Mouse (Mus musculus) heart, adult 2 months (tissue): ENCODE measurements around the gene Ifitm10.
A peak's percentile ranks its signal among the peaks of the same experiment; 100 is the strongest.

Source experiments
- CTCF ChIP-seq: fragments of 200-600 bp; IDR thresholded peaks from 2 replicates; pipeline ENCODE4 v1.8.1; 2022; ENCODE audit warnings: antibody characterized with exemption, mild to moderate bottlenecking, moderate library complexity
- EP300 ChIP-seq: fragments of 200-500 bp; IDR thresholded peaks from 2 replicates; pipeline ENCODE4 v1.6.1; 2011; ENCODE audit warnings: low read depth, low read length, control low read depth; ENCODE audit not compliant: insufficient read depth
- POLR2A ChIP-seq: fragments of 200-500 bp; IDR thresholded peaks from 2 replicates; pipeline ENCODE4 v1.6.1; 2011; ENCODE audit warnings: mild to moderate bottlenecking, low read depth, low read length, control low read depth; ENCODE audit not compliant: insufficient read depth

- TF ChIP-seq CTCF (0 out of 2 replicates have a peak, but pooled peaks have one; percentile 6), POLR2A (peak; percentile 94), EP300 (no peak)
Measured at GRCm38 (mm10) chr7:142387419-142388148, 14.0 kb upstream of the Ifitm10 start, which contains the start of gene Ctsd.
